Mouse (Mus musculus) midbrain, embryonic 14.5 days (tissue): Measurements from ENCODE around the gene Ak4. TPM values are rescaled to one million over a fixed set of nuclear protein-coding genes. Genes with fewer than 3 reads are reported as not detected.

Experiments used
- ATAC-seq: fragments of 200-750 bp; cut with Nextera tagmentation; 2 replicates; pipeline ENCODE4 v1.8.0; 2017; ENCODE audit warnings: moderate number of reproducible peaks, moderate library complexity; ENCODE audit not compliant: low FRiP score, low TSS enrichment
- DNase-seq: peaks from one replicate; pipeline ENCODE4 v3.0.0-alpha.2; 2015
- H3K27ac ChIP-seq: fragments of 300-500 bp; sonication (generic); replicated peaks from 2 replicates; pipeline ENCODE4 v1.5.1; 2014; ENCODE audit warnings: mild to moderate bottlenecking, low read depth, low read length, moderate library complexity
- H3K27me3 ChIP-seq: fragments of 300-500 bp; sonication (generic); 2 replicates; pipeline ENCODE4 v1.6.1; 2014; ENCODE audit warnings: low read length, control low read depth, mixed read lengths; ENCODE audit not compliant: control insufficient read depth, insufficient read depth
- H3K36me3 ChIP-seq: fragments of 300-500 bp; sonication (generic); 2 replicates; pipeline ENCODE4 v1.6.1; 2014; ENCODE audit warnings: low read length, control low read depth; ENCODE audit not compliant: control insufficient read depth, insufficient read depth
- H3K4me1 ChIP-seq: fragments of 300-500 bp; sonication (generic); 2 replicates; pipeline ENCODE4 v1.6.1; 2014; ENCODE audit warnings: mild to moderate bottlenecking, antibody characterized with exemption, low read length, control low read depth; ENCODE audit not compliant: control insufficient read depth, insufficient read depth
- H3K4me2 ChIP-seq: fragments of 300-500 bp; sonication (generic); 2 replicates; pipeline ENCODE4 v1.6.1; 2014; ENCODE audit warnings: mild to moderate bottlenecking, low read length, moderate library complexity
- H3K4me3 ChIP-seq: fragments of 300-500 bp; sonication (generic); replicated peaks from 2 replicates; pipeline ENCODE4 v1.5.1; 2014; ENCODE audit warnings: low read depth, low read length
- H3K9ac ChIP-seq: fragments of 300-500 bp; sonication (generic); replicated peaks from 2 replicates; pipeline ENCODE4 v1.6.1; 2014; ENCODE audit warnings: mild to moderate bottlenecking, low read length, moderate library complexity
- H3K9me3 ChIP-seq: fragments of 300-500 bp; sonication (generic); 2 replicates; pipeline ENCODE4 v1.6.1; 2016; ENCODE audit warnings: low read length, control low read depth, mixed read lengths; ENCODE audit not compliant: control insufficient read depth
- WGBS: fragments of 180-500 bp; shearing (Covaris S2); extraction: QIAGEN DNeasy Blood & Tissue Kit; methylation state at CpG from one replicate; pipeline ENCODE4 v1.1.7; 2014; 5-methylcytosine and 5-hydroxymethylcytosine counted together
- polyA plus RNA-seq: library from polyadenylated mRNA; unstranded; fragments of >200 nt; fragmentation: Nextera tagmentation; extraction: Ambion mirVana; gene quantifications from 2 replicates; pipeline ENCODE4 v1.2.1, GENCODE M21; 2014

Ak4 gene
- polyA plus RNA-seq, 1 experiment from 2014 or later: 3.9 TPM

DNA sequence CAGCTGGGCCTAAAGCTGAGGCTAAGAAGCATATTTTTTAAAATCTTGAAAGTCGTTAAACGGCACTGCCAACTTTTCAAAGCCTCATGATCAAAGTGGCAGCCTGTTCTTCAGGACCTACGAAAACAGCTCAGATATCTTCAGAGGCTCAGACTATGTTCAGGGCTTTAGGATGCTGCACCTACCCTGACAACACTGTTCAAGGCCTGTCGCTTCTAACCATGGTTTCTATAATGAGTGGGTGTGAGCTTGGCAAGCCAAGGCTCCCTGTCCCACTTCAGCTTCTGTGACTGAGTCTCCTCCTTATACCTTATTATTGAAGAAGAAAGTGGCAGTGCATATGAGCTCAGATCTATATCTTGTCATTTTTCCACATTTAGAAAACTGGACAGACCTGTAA lies 40.3 kb downstream of the Ak4 start:
- Histone ChIP-seq H3K4me1 (no peaks in the 10 kb centered on the region), H3K9ac (no peak overlapping the region), H3K27ac (no peak overlapping the region), H3K27me3 (no peaks in the 10 kb centered on the region), H3K4me3 (no peak overlapping the region), H3K9me3 (no peaks in the 10 kb centered on the region), H3K36me3 (no peaks in the 10 kb centered on the region), H3K4me2 (no peak overlapping the region)
- WGBS: 91% methylated on average over 4 of the region's 4 CpGs
- no peak for ATAC-seq
- no peak for DNase-seq

DNA sequence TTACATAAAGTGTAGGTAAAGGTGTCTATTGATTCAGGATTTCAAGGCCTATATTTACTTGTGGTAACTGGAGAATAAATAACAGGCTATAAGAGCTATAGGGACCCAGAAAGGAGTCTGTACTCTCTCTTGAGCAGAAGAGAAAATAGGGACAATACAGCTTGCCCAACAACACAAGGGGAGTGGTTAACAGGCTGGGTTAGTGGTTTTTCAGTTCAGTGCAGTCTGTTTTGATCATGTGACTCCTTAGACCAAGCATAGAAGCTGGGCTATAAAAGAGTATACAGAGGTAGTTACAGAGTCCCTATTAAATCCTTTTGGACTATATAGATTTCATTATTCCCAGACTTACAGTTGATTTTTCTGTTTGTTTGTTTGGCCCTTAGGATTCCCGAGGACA lies 41.0 kb downstream of the Ak4 start:
- Histone ChIP-seq H3K4me2 (no peak overlapping the region), H3K4me1 (no peaks in the 10 kb centered on the region), H3K9me3 (no peaks in the 10 kb centered on the region), H3K27ac (no peak overlapping the region), H3K27me3 (no peaks in the 10 kb centered on the region), H3K4me3 (no peak overlapping the region), H3K9ac (no peak overlapping the region), H3K36me3 (no peaks in the 10 kb centered on the region)
- no peak for DNase-seq
- WGBS: 87% methylated on average over 1 of the region's 1 CpGs
- no peak for ATAC-seq

DNA sequence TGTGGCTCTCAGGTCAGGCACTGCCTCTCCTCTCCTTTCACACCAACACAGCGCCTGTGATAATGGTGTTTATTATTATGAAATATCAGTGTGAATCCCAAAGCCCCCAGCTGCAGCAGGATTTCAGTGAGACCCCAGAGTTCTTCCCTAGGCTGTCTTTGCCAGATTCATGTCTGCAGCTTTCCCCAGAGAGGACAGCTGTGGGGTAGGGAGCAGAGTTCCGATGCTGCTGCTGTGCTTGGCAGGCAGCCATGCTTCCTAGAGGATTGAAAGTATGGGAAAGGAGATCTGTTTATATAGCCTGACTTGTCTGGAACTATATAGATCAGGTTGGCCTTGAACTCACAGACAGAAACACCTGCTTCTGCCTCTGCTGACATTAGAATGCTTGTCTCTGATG lies 43.0 kb downstream of the Ak4 start:
- no peak for ATAC-seq
- no peaks in the 10 kb centered on the region for H3K27me3 ChIP-seq
- no peaks in the 10 kb centered on the region for H3K9me3 ChIP-seq
- no peak overlapping the region for H3K9ac ChIP-seq
- H3K27ac ChIP-seq: no peak overlapping the region
- no peak for DNase-seq
- H3K4me1 ChIP-seq: no peaks in the 10 kb centered on the region
- H3K4me3 ChIP-seq: no peak overlapping the region
- no peak overlapping the region for H3K4me2 ChIP-seq
- no peaks in the 10 kb centered on the region for H3K36me3 ChIP-seq
- 82% methylated on average over 2 of the region's 2 CpGs for WGBS

DNA sequence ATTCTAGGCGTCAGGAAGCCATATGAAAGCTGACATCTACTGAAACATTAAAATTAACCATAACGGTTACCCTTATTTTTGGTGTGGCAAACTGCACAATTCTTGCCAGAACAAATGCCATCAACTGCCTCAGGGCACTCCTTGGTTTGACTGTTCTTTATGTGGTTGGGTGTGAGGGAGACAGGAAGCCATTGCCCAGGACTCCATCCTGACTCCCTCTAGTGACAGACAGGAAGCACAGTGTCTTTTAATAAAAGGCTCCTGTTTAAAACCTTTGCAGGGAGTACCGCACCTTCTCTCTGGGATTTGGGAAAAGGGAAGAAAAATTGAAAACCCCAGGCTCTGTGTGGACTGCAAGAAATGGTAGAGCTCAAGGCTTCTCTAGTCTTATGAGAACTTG lies 47.2 kb downstream of the Ak4 start:
- Histone ChIP-seq H3K9ac (no peak overlapping the region), H3K36me3 (no peaks in the 10 kb centered on the region), H3K9me3 (no peaks in the 10 kb centered on the region), H3K4me2 (no peak overlapping the region), H3K27ac (no peak overlapping the region), H3K4me1 (no peaks in the 10 kb centered on the region), H3K27me3 (no peaks in the 10 kb centered on the region), H3K4me3 (no peak overlapping the region)
- no peak for ATAC-seq
- no peak for DNase-seq
- 89% methylated on average over 3 of the region's 3 CpGs for WGBS

DNA sequence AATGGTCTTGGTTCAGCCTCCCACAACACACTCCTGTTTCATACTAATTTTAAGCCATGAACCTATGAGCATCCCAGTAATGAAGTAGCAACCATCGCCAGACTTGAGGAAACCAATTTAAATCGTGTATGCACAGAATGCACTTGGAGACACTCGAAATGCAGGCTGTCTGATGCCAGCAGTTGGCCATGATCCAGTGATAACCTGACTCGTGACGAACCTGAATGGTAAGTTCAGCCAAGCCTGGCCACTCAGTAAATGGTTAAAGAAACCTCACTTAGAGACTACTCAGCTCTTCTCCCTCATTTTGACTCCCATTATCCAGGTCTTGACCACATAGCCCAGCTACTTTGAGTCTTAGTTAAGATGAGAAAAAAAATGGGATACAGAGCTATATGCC lies 50.2 kb downstream of the Ak4 start:
- ATAC-seq (no peak), DNase-seq (no peak)
- Histone ChIP-seq H3K4me1 (no peaks in the 10 kb centered on the region), H3K4me2 (no peak overlapping the region), H3K4me3 (no peak overlapping the region), H3K36me3 (no peaks in the 10 kb centered on the region), H3K27me3 (no peaks in the 10 kb centered on the region), H3K9me3 (no peaks in the 10 kb centered on the region), H3K9ac (no peak overlapping the region), H3K27ac (no peak overlapping the region)
- 91% methylated on average over 5 of the region's 5 CpGs for WGBS

DNA sequence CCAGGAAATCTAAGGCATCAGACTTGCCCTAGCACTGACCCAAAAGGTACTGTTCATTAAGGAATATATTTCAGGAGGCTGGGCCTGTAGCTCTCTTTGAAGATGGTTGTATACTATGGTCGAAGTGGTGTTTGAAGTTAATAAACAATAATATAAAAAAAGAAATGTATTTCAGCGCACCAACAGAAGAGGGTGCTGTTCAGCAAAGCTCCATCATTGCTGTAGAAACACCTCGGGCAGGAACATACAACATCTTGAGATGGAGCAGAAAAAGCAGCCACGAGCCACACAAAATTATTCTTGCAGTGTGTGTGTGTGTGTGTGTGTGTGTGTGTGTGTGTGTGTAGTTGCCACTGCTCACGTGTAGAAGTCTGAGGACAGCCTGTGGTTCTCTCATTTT lies 51.5 kb downstream of the Ak4 start:
- no peaks in the 10 kb centered on the region for H3K4me1 ChIP-seq
- H3K27me3 ChIP-seq: no peaks in the 10 kb centered on the region
- H3K27ac ChIP-seq: no peak overlapping the region
- no peaks in the 10 kb centered on the region for H3K9me3 ChIP-seq
- ATAC-seq: no peak
- H3K4me3 ChIP-seq: no peak overlapping the region
- H3K4me2 ChIP-seq: no peak overlapping the region
- DNase-seq: no peak
- no peaks in the 10 kb centered on the region for H3K36me3 ChIP-seq
- WGBS: 64% methylated on average over 5 of the region's 5 CpGs
- no peak overlapping the region for H3K9ac ChIP-seq

DNA sequence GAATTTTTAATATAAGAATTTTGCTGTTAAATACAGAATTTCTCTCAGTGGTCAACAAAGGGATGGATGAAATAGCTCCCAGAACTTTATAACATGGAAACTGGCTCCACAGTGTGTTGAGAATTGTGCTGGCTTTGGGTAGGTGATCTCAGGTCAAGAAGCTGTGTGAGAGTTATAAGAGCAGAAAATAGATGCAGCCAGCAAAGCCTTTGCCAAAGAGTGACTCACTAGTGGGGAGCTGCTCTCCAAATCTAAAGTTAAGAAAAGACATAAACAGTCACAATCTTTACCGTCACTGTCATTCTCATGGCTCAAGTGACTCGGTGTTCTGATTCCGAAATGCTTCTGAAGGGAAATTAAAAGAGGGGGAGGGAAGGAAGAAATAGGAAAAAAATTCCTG lies 53.7 kb downstream of the Ak4 start:
- no peaks in the 10 kb centered on the region for H3K36me3 ChIP-seq
- H3K9me3 ChIP-seq: no peaks in the 10 kb centered on the region
- no peaks in the 10 kb centered on the region for H3K27me3 ChIP-seq
- no peak for DNase-seq
- no peaks in the 10 kb centered on the region for H3K4me1 ChIP-seq
- no peak for ATAC-seq
- no peak overlapping the region for H3K9ac ChIP-seq
- no peak overlapping the region for H3K4me3 ChIP-seq
- no peak overlapping the region for H3K4me2 ChIP-seq
- no peak overlapping the region for H3K27ac ChIP-seq
- 95% methylated on average over 3 of the region's 3 CpGs for WGBS

DNA sequence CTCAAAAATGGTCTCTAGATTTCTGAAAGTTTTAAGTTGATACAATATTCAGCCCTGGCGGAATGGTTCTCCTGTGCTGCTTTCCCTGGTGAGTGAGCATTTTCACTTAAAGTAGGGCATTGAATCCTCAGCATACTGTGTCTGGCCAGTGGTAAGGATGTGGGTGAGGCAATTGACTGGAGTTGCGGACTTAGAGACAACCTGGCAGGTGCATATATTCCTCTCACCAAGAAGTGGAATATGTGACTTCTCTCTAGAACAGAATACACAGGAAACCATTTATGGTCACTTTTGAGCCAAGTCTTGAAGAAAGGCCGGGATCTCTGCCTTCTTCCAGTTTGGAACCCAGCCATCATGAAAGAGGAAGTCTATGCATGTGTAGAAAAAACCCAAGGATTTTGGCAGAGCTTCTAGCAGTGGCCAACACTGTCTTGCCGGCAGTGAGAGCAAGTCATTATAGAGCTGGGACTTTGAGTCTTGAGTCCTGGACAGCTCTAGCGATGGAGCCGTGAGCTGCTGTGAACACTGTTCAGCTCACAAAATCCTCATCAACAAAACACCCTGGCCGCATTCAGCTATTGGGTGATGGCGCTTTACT lies 71.3 kb downstream of the Ak4 start:
- Histone ChIP-seq H3K9me3 (no peaks in the 10 kb centered on the region), H3K4me2 (no peak overlapping the region), H3K4me3 (no peak overlapping the region), H3K4me1 (no peaks in the 10 kb centered on the region), H3K9ac (no peak overlapping the region), H3K27me3 (no peaks in the 10 kb centered on the region), H3K27ac (no peak overlapping the region), H3K36me3 (no peaks in the 10 kb centered on the region)
- ATAC-seq: no peak
- 94% methylated on average over 8 of the region's 8 CpGs for WGBS
- DNase-seq: no peak

DNA sequence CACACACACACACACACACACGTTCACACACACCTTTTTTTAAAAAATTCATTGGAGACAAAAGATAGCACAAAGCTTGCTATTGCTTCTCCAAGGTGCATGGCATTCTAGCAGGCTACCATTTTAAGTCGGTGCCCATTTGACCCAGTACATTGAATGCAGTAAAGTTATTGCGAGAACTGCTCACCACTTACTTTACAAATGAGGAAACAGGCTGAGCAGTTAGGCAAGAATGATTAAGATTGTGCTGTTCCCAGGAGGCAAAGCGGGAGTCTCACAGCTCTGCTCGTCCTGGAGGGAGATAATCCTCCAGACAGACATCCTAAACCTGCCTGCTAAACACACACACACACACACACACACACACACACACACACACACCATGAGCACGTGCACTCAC lies 72.6 kb downstream of the Ak4 start:
- ATAC-seq: no peak
- DNase-seq: no peak
- H3K27ac ChIP-seq: no peak overlapping the region
- H3K27me3 ChIP-seq: peaks cover 11% of the 10 kb centered on the region
- no peaks in the 10 kb centered on the region for H3K4me1 ChIP-seq
- H3K9ac ChIP-seq: no peak overlapping the region
- no peaks in the 10 kb centered on the region for H3K36me3 ChIP-seq
- no peak overlapping the region for H3K4me3 ChIP-seq
- no peak overlapping the region for H3K4me2 ChIP-seq
- WGBS: 58% methylated on average over 6 of the region's 6 CpGs
- no peaks in the 10 kb centered on the region for H3K9me3 ChIP-seq
